Mouse (Mus musculus) midbrain, embryonic 11.5 days (tissue): ENCODE measurements at regions not wholly inside any gene's neighbourhood (a gene's known extent, or its start where the extent isn't known, plus 50 kb on each side); places are given as distances from the start of the nearest gene placed in this dataset.
"Not testable (repeated sequence)": the region's sequence is repeated elsewhere in the genome, so short reads cannot be mapped to it uniquely, and the experiment has no call there.

Experiments used
- ATAC-seq: fragments of 200-750 bp; cut with Nextera tagmentation; 2 replicates; pipeline ENCODE4 v1.8.0; 2017; ENCODE audit warnings: moderate TSS enrichment, moderate library complexity; ENCODE audit not compliant: low FRiP score
- DNase-seq: peaks from one replicate; pipeline ENCODE4 v3.0.0; 2015; ENCODE audit warnings: low spot score; ENCODE audit errors: missing footprints
- H3K27ac ChIP-seq: fragments of 300-500 bp; sonication (generic); 2 replicates; pipeline ENCODE4 v1.5.1; 2014; ENCODE audit warnings: low read depth, low read length
- H3K27me3 ChIP-seq: fragments of 300-500 bp; sonication (generic); 2 replicates; pipeline ENCODE4 v1.6.1; 2014; ENCODE audit warnings: mild to moderate bottlenecking, low read length, moderate library complexity, mixed read lengths; ENCODE audit not compliant: control insufficient read depth, insufficient read depth
- H3K36me3 ChIP-seq: fragments of 300-500 bp; sonication (generic); 2 replicates; pipeline ENCODE4 v1.6.1; 2014; ENCODE audit warnings: mild to moderate bottlenecking, low read length, moderate library complexity, mixed read lengths; ENCODE audit not compliant: control insufficient read depth, insufficient read depth
- H3K4me1 ChIP-seq: fragments of 300-500 bp; sonication (generic); 2 replicates; pipeline ENCODE4 v1.6.1; 2014; ENCODE audit warnings: low read length; ENCODE audit not compliant: control insufficient read depth, insufficient read depth
- H3K4me2 ChIP-seq: fragments of 300-500 bp; sonication (generic); 2 replicates; pipeline ENCODE4 v1.6.1; 2014; ENCODE audit warnings: mild to moderate bottlenecking, moderate library complexity
- H3K4me3 ChIP-seq: fragments of 300-500 bp; sonication (generic); 2 replicates; pipeline ENCODE4 v1.5.1; 2014; ENCODE audit warnings: low read depth, low read length
- H3K9ac ChIP-seq: fragments of 300-500 bp; sonication (generic); 2 replicates; pipeline ENCODE4 v1.6.1; 2014; ENCODE audit warnings: low read length
- H3K9me3 ChIP-seq: fragments of 300-500 bp; sonication (generic); 2 replicates; pipeline ENCODE4 v1.6.1; 2016; ENCODE audit warnings: low read length; ENCODE audit not compliant: control insufficient read depth
- WGBS: fragments of 180-500 bp; shearing (Covaris S2); extraction: QIAGEN DNeasy Blood & Tissue Kit; methylation state at CpG from one replicate; pipeline ENCODE4 v1.1.7; 2014; 5-methylcytosine and 5-hydroxymethylcytosine counted together

DNA sequence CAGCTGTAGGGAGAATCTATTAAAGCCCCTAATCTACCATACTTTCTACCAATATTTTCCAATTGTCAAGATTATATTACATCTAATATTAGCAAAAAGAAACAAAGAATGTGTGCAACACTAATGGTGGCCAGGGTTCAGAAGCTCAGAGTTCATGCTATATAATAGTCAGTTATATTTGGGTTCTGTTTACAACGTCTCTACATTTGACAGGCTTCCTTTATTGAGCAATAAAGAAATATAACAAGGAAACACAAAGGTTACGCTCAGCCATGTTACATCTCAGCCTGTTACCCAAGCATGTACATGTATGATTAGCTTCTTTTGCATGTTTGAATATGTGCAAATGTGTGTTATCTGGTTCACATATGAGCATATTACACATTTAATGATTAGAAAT, 247.7 kb upstream of the Speer4f2 start:
- 89% methylated on average over 2 of the region's 2 CpGs for WGBS
- Histone ChIP-seq H3K27me3 (no peaks in the 10 kb centered on the region), H3K4me3 (no peak overlapping the region), H3K4me2 (no peak overlapping the region), H3K36me3 (no peaks in the 10 kb centered on the region), H3K9ac (no peak overlapping the region), H3K27ac (no peak overlapping the region), H3K4me1 (no peaks in the 10 kb centered on the region), H3K9me3 (no peaks in the 10 kb centered on the region)
- ATAC-seq, result no peak
- DNase-seq, result no peak

DNA sequence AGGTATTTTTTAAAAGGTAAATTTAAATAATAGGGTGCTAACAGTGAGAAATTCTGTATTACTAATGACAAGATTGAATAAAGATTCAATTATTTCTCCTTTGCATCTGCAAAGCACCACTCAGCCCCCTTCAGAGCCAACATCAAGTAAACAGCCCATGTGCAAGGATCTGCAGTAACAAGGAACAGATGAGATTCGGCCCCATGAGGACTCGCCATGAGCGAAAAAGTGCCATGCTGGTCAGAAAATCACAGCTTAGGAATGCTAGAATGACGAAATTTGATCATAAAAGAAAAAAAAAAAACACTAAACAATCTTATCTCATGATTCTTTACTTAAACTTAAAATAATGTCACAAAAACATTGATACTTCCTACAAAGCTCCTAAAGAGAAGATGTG, 245.5 kb upstream of the Speer4f2 start:
- 78% methylated on average over 4 of the region's 4 CpGs for WGBS
- H3K4me1 ChIP-seq, result no peaks in the 10 kb centered on the region

DNA sequence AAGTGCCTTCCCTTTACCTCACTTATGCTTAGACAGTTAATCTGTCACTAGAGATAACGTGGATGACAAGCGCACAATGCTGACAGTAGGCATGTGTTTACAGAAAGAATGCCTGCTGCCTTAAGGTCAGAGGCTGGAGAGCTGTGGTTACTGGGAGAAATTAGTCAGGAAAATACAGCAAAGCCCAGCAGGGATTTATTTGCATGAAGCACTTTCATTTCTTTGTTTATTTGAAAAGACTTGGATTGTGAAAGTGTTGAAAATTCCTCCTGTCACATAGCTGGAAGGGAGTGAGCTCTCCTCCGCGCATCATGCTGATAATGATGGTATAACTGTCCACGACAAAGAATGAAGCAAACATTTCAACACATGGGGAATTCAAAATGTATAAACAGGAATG, 237.5 kb upstream of the Speer4f2 start:
- WGBS, result 72% methylated on average over 5 of the region's 5 CpGs
- Histone ChIP-seq H3K27ac (no peak overlapping the region), H3K9ac (no peak overlapping the region), H3K4me1 (no peaks in the 10 kb centered on the region), H3K9me3 (no peaks in the 10 kb centered on the region), H3K27me3 (no peaks in the 10 kb centered on the region), H3K4me3 (no peak overlapping the region), H3K4me2 (no peak overlapping the region), H3K36me3 (no peaks in the 10 kb centered on the region)
- DNase-seq (no peak), ATAC-seq (no peak)

More for the DNA sequence above, 245.5 kb upstream of the Speer4f2 start:
- Histone ChIP-seq H3K27ac (no peak overlapping the region), H3K4me2 (no peak overlapping the region), H3K9ac (no peak overlapping the region), H3K4me3 (no peak overlapping the region), H3K27me3 (no peaks in the 10 kb centered on the region), H3K9me3 (no peaks in the 10 kb centered on the region), H3K36me3 (no peaks in the 10 kb centered on the region)
- DNase-seq, result no peak
- no peak for ATAC-seq

DNA sequence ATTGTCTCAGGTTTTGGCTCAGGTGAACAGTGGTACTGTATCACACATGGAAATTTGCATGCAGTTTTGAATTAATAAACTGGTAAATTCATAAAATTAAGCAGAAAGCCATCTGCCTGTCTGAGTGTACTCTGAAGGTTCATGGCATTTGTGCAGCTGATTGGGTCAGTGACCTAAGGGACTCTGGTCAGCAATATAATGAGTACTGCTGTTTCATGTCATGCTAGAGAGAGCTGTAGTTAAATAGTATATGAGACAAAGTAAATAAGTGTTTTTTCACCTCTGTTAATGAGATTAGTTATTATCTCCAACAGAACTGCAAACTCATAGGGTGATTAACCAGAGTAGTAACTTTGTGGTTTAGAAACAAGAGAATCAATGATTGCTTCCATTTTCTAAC, 231.4 kb upstream of the Speer4f2 start:
- Histone ChIP-seq H3K27ac (no peak overlapping the region), H3K4me3 (no peak overlapping the region), H3K36me3 (no peaks in the 10 kb centered on the region), H3K9me3 (no peaks in the 10 kb centered on the region), H3K27me3 (no peaks in the 10 kb centered on the region), H3K9ac (no peak overlapping the region), H3K4me1 (no peaks in the 10 kb centered on the region), H3K4me2 (no peak overlapping the region)
- ATAC-seq (no peak), DNase-seq (no peak)

DNA sequence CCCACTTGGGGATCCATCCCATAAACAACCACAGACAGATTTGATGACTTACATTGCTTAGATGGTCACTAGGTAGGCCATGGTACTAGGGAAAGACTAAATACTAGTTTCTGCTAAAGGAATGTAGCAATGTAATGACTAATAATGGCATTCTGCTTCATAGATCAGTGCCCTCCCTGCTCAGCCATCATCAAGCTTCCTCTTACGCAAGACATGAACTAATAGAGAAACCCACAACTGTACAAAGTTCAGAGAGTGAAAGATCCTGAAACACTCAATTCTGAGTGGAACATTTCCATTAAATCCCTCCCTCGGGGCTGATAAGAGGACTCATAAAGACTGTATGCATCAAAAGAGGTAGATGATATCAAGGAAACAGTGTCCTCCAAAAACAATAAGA, 198.4 kb upstream of the Speer4f2 start:
- Histone ChIP-seq H3K4me2 (no peak overlapping the region), H3K27me3 (no peaks in the 10 kb centered on the region), H3K36me3 (no peaks in the 10 kb centered on the region), H3K4me3 (no peak overlapping the region), H3K4me1 (no peaks in the 10 kb centered on the region), H3K27ac (no peak overlapping the region), H3K9me3 (no peaks in the 10 kb centered on the region), H3K9ac (no peak overlapping the region)
- ATAC-seq (no peak), DNase-seq (no peak)
- 79% methylated on average over 2 of the region's 2 CpGs for WGBS

DNA sequence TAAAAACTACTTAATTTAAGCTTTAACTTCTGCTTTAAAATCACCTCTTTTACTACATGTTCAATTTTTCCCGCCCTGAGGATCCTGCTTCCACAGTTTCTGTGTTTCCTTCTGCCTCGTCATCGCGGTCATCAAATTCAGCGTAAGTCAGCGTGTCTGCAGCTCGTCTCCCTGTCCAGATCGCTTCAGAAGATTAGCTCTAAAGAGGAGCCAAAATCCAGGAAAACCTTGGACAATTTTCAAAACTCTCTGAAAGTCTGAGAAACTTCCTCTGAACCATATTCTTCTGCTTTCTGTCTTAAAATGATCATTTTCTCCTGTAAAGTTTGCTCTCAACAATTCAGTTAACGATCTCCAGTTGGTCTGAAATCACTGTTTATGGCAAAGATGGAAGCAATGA, 196.2 kb upstream of the Speer4f2 start:
- no peaks in the 10 kb centered on the region for H3K27me3 ChIP-seq
- no peak overlapping the region for H3K4me2 ChIP-seq
- WGBS, result 87% methylated on average over 9 of the region's 9 CpGs
- H3K27ac ChIP-seq, result no peak overlapping the region
- no peaks in the 10 kb centered on the region for H3K36me3 ChIP-seq
- no peak overlapping the region for H3K4me3 ChIP-seq
- H3K9me3 ChIP-seq, result no peaks in the 10 kb centered on the region
- H3K4me1 ChIP-seq, result no peaks in the 10 kb centered on the region
- ATAC-seq, result no peak
- no peak overlapping the region for H3K9ac ChIP-seq
- no peak for DNase-seq

DNA sequence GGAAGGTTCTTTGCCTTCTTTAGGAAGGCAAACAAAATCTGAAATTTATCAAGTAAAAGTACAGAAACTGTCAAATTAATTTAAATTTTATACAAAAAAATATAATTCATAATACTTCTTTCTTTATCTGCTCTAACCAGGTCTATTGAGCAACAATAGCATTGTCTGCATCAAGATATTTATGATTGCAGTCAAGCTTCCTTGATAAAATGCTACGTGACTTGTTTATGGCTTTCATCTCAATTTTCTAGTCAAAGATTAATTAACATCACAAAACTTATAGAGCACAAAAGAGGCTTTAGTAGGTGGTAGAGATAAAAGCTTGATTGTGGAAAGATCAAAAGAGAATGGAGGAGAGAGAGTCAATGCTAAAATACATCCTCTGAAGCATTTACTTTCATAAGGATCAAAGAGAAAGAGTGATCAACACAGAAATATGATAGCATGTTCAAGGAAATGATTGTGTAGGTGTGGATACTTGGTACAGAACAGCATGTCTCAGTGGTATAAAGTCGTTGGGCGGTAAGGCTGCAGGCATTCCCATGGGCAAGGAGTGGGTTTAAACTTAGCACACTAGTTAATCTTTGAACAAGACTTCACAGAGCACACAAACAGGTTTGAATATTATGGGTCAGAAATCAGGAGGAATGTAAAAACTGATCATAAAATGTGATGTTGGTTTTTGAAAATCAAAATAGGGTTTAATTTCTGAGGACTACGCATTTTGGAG, 164.3 kb upstream of the Speer4f2 start:
- DNase-seq, result no peak
- Histone ChIP-seq H3K4me1 (no peaks in the 10 kb centered on the region), H3K27ac (no peak overlapping the region), H3K27me3 (no peaks in the 10 kb centered on the region), H3K9me3 (no peaks in the 10 kb centered on the region), H3K36me3 (no peaks in the 10 kb centered on the region), H3K4me2 (no peak overlapping the region), H3K9ac (no peak overlapping the region), H3K4me3 (no peak overlapping the region)
- no peak for ATAC-seq
- 76% methylated on average over 4 of the region's 4 CpGs for WGBS

DNA sequence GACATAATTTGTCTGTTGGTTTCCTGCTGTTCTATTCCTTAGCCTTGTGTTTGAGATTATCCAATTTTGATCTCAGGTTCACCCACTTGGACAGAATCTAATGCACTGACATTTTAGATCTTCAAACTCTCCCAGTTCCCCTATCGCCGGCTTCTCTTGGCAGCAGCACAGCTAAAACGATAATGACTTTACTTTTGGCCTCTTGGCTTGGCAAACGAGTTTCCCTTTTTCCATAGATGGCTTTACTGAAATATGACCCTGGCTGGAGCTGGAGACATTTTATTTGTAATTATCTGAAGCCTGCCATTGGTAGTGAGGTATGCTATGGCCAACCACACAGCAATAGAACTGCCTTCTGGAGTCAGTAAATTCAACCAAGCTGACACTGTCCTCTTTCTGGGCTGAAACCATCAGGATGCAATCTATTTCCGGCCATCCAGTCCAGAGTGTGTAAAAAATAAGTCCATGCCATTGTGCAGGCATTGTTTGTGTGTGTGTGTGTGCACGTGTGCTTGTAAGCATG, 162.2 kb upstream of the Speer4f2 start:
- ATAC-seq (no peak), DNase-seq (no peak)
- H3K27ac ChIP-seq, result no peak overlapping the region
- no peak overlapping the region for H3K4me3 ChIP-seq
- no peak overlapping the region for H3K4me2 ChIP-seq
- H3K36me3 ChIP-seq, result no peaks in the 10 kb centered on the region
- no peak overlapping the region for H3K9ac ChIP-seq
- no peaks in the 10 kb centered on the region for H3K9me3 ChIP-seq
- WGBS, result 85% methylated on average over 6 of the region's 6 CpGs
- H3K4me1 ChIP-seq, result no peaks in the 10 kb centered on the region
- H3K27me3 ChIP-seq, result no peaks in the 10 kb centered on the region

DNA sequence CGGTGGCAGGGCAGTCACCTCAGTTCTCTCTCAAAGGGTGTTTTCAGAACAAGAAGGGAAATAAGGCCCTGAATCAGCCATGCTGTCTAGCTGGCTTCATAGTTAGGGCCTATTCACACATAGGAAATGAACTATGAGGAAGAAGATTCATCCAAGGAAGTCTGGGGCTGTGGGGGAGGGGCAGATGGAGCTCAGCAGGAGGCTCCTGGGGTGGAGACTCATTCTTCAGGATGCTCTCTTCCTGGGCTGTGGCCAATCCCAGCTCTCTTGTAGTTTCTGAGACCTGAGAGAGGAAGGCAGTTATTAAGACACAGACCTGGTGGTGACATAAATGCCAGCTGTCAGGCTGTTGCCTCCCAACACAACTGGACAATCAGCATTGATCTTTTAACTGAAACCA, 149.4 kb upstream of the Speer4f2 start:
- 79% methylated on average over 1 of the region's 1 CpGs for WGBS
- H3K36me3 ChIP-seq, H3K9me3 ChIP-seq, H3K4me3 ChIP-seq, DNase-seq, H3K27ac ChIP-seq, H3K4me2 ChIP-seq, ATAC-seq, H3K4me1 ChIP-seq, H3K27me3 ChIP-seq, H3K9ac ChIP-seq: not testable (repeated sequence)
